Mouse (Mus musculus) right cerebral cortex, adult 2 months (tissue): ENCODE data around the gene Thsd4.

Source experiments
- DNase-seq, 2 experiments: peaks; one replicate each; pipeline ENCODE4 v3.0.0; 2021 to 2022; ENCODE audit warnings: low spot score in 2 of 2

Thsd4 gene

DNA sequence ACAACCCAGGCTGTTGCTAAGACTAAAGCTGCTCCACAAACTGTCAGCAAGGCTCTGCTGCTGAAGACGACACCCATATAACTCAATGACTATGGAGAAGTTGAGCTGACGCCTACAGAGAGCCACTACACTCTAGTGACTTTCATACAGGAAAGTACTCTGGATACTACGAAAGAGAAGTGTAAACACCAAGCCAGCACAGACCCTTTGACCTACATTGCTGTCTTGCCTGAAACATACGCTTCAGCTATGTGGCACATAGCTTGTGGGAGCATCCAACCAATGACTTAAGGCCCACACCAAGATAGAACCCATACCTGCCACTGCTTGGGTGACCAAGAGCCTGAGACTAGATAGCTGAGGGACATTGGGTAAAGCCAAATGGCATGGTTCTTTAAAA lies 141.3 kb downstream of the Thsd4 start:
- no peak for DNase-seq

DNA sequence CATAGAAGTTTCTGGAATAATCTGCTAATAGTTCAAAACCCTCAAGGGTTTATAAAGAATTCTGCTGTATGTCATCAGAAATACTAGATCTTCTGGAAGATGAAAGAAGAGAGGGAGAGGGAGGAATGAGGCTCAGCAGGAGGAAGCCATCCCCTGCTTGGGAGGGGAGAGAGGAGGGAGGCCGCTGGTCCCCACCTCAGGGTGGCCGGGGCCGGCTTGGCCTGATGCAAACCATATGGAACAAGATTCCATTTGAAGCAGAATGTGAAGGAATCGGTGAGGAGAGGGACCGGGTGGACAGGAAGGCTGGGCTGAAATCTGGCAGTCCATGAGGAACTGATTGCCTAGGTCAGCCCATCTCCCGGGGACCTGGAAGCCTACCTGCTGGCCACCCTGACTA lies 143.6 kb downstream of the Thsd4 start:
- no peak for DNase-seq

DNA sequence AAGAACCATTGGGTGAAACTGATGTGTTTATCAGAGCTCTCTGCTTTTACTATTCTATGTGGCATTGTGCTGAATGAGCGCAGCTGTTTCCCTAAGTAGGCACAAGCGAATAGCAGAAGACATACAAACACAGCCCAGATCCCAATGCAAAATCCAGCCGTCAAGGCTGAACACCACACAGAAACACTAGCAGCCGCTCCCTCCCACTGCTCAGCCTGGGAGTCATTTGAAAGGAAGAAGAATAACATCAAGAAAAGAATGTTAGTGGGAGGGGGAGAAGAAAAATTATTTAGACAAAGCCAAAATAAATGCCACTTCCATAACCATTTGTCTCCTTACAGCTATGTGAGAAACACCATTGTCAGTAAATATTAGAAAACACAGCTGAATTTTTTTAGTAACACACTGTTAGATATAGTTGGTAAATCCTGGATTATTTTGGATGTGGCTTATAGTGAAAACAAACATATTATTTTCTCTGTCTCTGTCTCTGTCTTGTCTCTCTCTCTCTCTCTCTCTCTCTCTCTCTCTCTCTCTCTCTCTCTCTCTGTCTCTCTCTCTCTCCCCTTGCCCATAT lies 148.6 kb downstream of the Thsd4 start:
- DNase-seq: peak; percentile 33 to 36

DNA sequence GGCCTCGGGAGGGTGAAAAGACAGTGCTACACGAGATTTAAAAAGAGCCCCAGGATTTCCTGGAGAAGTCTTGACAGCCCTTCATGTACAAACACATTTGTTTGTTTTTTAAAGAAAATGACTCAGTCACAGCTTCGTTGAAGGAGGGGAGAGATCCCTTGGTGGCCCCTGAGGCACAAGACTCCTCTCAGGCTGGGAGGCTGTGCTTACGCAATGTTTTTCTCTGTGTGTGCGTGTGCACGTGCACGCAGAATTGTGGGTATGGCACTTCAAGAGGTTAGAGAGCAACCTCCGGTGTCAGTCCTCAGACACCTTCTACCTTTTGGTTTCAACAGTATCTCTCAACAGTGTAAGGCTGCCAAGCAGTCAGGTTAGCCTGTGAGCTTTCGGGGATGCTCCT lies 153.3 kb downstream of the Thsd4 start:
- DNase-seq: no peak

DNA sequence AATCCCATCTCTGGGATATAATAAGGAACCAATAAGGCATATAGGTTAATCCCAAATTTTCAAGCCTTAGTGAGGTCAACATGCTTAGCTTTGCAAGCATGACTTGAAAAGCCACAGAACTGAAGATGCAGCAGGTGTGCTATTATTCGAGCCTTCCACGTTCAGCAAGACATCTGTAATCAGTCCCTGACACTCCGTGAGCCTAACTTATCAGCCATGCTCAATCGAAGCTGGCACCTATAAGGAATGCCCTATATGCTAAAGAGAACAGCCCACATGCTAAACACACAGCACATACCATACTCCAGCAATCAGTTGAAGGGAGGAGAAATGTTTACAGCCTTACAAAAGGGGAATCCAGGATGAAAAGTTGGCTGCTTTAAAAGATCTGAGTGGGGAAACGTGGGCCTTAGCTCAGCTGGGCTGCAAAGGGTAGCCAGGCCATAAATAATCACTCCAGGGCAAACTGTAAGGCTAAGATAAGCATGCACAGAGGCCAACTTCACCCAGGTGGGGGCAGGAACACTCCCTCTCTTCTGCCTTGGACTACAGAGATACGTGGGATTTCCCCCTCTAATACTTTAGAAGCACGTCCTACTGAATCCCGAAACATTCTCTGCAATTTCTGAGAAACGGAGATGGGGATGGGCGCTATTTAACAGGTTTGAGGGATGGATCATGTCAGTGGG lies 154.1 kb downstream of the Thsd4 start:
- no peak for DNase-seq

DNA sequence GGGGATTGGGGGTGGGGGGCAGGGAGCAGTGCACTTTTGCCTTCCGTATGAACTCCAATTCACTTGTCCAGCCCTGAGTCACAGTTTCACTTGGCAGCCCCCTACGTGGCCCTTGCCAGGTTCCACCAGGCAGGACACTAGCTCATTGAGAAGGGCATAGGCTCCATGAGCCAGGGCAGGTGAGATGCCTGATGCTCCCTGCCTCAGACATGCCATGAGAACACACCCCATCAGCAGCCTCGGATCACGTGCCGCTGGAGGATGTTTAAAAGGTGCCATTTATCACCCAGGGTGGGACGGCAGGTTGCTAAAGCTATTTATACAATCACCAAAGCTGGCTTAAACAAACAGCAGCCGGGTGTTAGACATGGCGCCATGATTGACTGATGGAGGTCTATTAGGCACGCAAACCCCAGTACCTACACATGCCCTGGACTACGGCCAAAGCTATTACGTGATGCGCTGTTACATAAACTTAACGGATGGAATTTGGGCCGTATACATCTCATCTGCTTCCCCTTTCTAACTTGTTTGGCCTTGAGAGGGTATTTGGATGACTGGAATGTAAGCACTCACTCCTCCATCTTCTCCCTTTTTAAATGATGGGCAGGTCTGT lies 157.6 kb downstream of the Thsd4 start:
- no peak for DNase-seq

DNA sequence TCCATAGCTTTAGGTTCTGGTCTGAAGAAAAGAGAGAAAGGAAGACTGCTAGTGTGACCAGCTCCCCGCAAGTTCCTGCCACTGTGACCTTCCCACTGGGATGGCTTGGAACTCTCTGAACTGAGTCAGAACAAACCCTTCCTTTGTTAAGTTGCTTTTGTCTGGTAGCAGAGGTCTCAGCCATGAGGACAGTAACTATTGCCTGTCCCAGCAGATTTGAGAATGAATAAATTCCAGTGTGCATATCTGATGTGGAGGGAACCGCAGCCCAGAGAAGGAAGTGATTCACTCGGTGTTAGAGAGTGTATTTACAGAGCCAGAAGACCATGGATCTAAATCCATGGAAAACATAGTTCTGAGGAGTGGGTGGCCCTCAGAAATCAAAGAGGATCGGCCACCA lies 169.5 kb downstream of the Thsd4 start:
- no peak for DNase-seq

DNA sequence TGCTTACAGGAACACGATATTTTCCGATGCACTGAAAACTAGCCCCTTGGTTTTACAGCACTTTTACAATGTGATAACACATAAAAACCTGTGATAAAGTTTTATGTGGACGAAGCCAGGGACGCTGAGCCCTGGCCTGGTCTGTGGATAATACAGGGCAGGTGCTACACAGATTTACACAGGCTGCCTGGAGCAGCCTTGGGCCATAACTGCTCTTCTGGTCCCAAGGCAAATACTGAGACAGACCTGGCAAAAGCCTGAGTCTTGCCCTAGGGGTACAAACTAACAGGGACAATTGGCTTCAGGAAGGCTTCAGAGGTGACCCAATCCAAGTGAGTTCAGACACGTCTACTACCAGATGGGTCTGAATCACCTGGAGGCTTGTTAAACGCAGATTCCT lies 170.7 kb downstream of the Thsd4 start:
- no peak for DNase-seq

DNA sequence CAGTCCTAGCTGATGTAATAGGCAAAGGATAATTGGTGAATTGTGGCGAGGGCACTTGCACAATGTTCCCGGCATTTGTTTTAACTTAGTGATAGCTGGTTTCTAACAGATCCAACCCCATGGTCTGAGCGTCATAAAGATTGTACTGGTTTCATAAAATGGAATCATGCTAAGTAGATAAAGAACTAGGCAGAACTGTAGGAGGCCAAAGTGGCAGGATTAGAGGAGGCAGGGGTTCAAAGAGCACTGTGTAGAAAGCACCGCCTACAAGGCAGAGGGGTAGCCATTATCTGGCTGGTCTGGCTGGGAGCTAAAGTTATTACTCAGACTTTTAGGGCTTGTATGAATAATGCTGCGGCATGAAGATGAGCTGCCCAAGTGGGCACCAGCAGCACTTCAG lies 185.7 kb downstream of the Thsd4 start:
- DNase-seq: no peak

DNA sequence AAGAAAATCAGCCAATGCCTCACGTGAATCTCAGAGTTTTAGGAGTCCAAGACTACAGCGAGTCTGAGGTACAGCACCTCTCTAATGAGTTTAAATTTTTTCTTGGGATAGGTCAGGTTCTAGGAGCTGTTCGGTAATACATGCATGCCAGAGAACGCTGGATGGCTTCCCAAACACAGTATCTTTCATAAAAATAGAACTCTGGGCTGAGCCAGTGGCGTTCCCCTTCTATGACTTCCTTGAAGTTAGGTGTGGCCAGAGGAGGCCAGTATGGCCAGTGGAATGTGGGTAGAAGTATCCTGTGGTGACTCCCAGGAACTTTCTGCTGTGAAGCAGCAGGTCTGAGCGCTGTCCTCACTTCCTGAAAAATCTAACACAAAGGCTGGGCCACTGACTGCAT lies 186.4 kb downstream of the Thsd4 start:
- no peak for DNase-seq

DNA sequence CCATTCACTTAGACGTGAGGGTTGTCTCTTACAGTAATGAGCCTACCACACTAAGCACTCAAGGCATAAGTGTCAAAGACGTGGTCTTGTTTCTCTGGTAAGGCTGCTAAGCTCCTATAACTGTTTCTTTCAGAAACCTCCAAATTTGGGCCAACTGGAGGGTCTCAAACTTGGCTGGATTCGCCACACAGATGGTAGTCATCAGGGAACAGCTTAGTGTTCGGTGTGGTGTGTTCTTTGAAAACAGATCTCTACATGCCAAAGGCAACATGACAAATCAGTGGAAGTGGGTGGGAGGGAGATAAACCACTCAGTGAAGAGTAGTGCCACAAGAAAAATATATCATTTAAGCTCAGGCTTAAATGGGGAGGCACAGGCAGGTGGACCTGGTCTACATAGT lies 191.9 kb downstream of the Thsd4 start:
- DNase-seq: no peak

DNA sequence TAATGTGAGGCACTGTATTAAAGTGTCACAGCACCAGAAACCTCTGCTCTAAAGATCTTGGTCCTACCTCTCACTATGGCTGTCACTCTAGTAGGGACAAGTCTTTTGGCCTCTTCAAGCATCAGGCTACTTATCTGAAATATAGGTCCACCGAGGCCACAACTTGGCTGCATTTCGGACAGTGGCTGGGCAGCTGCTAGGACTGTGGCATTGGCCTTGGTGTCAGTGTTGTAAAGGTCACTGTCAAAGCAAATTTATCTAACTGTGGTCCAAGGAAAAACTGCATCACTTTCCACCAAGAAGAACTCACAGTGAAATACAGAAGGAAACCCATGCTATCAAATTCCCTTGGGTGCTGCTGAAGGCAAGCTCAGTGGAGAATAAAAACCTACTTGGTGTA lies 197.1 kb downstream of the Thsd4 start:
- DNase-seq: no peak

DNA sequence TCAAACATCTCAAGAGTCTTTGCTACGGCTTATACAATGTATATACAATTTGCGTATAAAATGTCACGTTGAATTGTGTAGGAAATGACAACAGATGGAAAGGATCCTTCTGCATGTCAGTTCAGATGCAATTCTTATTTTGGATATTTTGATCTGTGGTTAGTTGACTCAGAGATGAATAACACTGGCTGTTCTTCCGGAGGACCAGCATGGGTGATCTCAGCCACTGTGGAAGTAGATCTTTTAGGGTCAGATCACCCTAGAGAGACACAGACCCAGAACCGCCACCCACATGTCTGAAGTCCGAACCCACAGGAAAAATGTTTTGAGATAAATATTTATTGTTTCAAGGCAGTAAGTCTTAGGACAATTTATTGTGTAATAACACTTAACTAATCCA lies 198.4 kb downstream of the Thsd4 start:
- DNase-seq: no peak

DNA sequence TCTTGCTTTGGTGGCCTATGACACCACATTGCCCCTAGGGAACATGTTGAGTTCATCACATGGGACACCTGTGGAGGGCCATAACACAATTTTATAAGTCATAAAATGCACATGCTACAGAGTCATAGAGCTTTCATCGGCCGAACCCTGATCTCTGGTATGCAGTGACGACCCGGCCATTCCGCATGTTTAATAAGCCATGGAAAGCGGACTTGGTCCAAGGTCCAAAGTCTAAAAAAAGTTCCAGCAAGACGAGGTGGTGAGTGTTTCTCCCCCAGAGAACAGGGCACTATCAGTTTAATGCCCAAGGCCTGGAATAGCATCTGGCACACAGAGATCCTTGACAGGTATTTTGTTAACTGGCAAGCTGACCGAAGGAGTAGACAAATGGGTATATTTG lies 204.6 kb downstream of the Thsd4 start:
- no peak for DNase-seq

DNA sequence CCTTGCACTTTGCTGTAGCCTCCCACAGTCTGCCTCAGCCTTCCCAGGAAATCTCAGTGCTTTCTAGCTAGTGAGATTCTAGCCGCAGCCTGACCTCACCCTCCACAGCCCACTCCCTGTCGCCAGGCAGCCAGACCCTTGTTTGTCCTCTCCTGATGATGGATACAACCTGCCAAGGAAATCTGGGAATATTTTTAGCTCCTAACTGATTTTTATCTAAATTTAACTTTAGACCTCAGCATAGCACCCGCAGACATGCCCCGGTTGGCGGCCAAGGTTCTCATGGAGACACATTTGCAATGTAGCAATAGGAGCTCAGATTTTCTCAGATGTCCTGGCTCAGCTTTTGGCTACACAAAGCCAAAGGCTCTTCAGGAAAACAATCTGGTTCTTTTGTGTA lies 205.3 kb downstream of the Thsd4 start:
- no peak for DNase-seq

DNA sequence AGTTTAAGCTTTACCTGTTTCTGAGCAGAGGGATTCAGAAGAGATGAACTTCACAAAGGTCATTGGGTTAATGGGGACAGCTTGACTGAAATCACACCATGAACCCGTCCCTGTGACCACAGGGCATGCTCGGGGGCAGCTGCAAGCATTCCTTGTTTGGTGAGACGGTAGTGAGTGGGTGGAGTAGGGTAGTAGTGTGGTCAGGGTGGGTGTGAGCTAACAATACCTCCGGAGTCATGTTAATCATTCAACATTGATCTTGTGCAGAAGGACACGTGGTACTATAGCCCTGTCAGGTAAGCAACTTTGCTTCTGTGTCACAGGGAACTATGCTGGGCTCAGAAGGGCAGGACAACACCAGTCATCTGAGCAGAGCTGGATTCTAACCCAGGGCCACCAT lies 206.3 kb downstream of the Thsd4 start:
- no peak for DNase-seq

DNA sequence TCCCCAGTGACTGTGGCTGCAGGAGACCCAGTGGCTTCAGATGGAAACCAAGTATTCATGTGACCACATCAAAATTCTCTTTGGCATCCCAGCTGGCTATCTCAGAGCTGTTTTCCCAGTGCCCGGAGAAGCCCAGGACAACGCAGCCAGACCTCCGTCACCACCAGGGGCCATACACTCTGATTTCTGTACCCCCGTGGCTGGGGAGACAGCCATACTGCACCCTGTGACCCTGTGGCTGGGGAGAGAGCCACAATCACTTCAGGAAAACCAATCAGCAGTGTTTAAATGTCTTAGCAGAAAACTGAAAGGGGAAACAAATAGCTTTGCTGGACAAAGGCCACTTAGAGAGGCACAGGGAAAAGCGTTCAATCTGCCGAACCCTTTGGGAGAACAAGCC lies 208.2 kb downstream of the Thsd4 start:
- no peak for DNase-seq

DNA sequence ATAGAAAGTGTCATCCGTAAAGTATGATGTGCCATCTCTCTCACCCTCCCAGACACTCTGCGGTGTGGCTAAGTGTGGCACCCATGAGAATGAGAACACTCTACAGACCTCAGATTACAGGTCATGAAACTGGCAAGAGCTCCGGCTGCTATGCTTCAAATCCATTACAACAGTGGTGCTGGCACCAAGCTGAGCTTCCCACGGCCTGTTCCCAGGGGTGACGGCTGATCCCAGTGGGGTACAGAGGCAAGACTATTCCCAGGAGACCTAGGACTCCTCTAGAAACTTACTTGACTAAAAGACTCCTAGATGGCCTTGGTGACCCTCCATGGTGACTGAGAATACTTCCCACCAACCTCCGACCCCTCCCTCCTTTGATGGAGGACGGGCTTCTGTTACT lies 209.2 kb downstream of the Thsd4 start:
- DNase-seq: no peak

DNA sequence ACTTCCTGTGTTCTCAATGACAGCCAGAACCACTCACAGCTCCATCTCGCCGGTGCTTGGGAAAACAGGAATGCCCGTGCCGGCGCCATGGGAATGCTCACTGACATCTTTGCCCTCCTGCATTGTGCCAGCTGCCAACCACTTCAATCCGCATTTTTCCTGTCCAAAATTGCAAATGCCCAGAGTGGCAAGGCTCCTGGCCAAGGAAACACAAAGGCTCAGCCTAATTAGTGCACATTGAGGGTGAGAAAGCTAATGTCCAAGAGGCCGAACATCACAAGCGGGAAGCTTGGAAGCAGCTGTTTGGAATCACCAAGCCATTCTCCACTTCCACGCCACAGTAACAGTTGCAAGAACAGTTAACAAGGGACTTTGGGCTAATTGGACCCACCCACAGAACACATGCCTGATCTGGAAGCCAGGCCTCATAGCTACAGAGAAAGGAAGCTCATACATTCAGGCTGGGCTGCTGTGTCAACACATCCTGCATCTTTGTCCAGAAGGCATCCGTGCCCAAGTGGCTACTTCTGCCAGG lies 210.2 kb downstream of the Thsd4 start:
- peak; percentile 26 to 51 for DNase-seq

DNA sequence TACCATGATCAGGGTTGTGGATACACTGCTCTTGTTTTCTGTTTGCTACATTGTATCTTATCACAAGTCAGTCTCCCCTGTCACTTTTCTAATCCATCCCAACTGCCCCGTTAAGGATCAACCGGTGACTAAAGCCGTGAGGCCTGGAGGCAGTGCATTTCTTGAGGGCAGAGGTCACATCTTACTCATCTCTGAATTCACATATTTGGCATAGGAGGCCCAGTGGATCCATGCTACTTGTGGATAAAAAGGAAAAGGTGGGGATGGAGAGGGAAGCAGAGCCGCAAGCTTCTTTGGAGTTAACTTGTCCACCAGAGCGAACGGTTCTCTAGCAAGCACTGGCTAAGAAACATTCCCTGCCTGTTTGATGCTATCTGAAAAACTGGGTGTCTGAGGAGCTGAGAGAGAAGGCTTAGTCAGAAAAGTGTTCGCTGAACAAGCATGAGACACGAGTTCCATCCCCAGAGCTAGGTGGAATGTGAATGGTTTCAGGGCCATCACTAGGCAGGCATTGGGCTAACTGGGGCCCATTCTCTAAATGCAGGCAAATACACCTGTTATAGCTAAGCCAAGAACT lies 211.0 kb downstream of the Thsd4 start:
- no peak for DNase-seq

DNA sequence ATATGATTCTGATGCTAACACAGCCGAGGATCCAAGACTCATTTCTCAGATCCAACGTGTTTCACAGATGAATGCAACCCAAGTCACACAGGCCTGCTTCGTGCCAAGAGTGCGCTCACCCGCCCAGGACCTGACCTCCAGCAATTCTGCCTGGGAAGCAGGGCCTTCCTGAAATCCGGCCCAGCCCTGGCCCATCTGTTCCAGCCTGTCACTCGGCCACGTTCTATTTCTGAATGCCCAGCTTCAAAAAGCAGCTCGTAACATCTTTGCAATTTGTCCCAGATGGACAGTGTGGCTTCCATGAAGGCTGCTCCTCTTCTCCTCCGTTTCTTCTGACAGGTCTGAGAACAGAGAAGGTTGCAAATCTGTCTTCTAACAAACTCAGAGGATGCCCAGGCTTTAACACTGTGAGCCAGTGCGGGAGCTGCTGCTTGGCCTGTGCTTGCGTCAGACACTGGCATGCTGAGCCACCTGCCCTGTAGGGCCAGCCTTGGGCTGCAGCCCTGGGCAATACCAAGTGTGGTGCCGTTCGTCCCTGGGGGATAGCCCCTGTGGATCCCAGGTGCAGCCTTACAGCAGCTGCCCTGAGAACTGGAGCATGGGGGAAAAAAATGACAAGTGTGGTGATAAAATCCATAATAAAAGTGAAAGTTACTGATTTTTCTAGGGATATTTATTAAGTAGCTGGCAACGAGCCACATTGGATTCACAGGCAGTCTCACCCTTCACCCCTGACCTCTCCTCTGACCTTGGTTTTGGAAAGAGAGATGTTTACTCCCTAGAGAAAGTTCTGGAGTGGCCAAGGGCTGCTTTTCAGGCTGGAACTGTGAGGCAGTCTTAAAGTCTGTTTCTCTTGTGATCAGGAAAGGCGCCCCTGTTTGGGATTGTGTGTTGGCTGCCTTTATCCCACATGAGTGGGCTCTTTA lies 211.8 kb downstream of the Thsd4 start:
- peak in 1 of 2 experiments; percentile 21 for DNase-seq

DNA sequence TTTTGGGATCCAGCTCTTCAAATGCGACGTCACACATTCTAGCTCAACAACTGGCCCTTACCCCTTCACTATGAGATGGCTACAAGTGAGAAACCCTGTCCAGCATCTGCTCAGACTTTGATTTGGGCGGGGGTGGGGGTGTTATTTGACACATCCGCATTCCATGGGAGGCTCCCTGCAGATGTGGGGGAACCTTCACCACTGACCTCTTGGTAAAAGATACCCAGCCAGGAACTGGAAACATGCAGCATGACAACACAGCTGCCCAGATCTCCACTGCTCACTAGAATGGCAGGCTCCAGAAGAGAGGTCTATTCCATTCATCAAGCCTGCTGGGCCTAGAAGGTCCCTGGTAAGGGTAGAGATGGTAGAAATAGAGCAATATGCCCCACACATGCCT lies 213.7 kb downstream of the Thsd4 start:
- no peak for DNase-seq
